Mouse (Mus musculus) left cerebral cortex, adult 2 months (tissue): Measurements from ENCODE around the gene Tmem265. TPM values are rescaled to one million over a fixed set of nuclear protein-coding genes. Genes with fewer than 3 reads are reported as not detected.

ENCODE experiments used
- DNase-seq, 2 experiments: peaks; one replicate each; pipeline ENCODE4 v3.0.0; 2021 to 2022; ENCODE audit warnings: low spot score in 2 of 2, mixed read lengths in 1 of 2; ENCODE audit errors: extremely low spot score in 1 of 2
- H3K27ac ChIP-seq: fragments of 200-600 bp; 2 replicates; pipeline ENCODE4 v1.8.1; 2022
- H3K4me3 ChIP-seq: fragments of 200-600 bp; 2 replicates; pipeline ENCODE4 v1.8.1; 2022
- CTCF ChIP-seq: fragments of 200-600 bp; IDR thresholded peaks from 2 replicates; pipeline ENCODE4 v1.8.1; 2022; ENCODE audit warnings: antibody characterized with exemption, mild to moderate bottlenecking, moderate library complexity
- intact Hi-C: fragments of 180-260 bp; cut with DNase I; formaldehyde crosslinking; loops from one replicate; pipeline ENCODE4 v1.15.1; 2025
- total RNA-seq, 2 experiments: library from RNA; stranded (reverse); gene quantifications; 2 replicates each; pipeline ENCODE4 v1.2.3; 2021

Gene Tmem265
- total RNA-seq, 2 experiments from 2014 or later = 0.50 to 1.0 TPM

DNA sequence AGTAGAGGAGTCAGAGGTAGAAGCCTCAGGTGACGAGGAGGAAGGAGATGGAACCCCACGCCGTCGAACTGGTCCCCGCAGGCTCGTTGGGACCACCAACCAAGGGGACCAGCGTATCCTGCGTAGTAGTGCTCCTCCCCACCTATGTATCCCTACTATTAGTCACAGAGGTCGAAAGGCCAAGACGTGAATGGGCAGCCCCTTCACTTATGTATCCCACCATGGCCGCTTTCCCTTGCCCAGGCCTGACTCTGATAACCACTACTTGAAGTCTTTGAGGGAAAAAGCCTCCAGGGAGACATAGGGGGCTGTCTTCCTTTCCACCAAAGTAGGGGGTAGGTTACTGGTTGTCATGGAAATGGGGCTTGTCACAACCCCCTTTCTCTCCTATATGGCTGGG, 610 bp upstream of the Tmem265 start:
- intact Hi-C loops = no loop called here
- TF ChIP-seq CTCF = no peak
- H3K4me3 ChIP-seq = no peak overlapping the region

GRCm38 (mm10) chr7:127564381-127565150, 3.4 kb downstream of the Tmem265 start:
- TF ChIP-seq CTCF = no peak; the same call in 1 of the 2 replicates
- DNase-seq = no peak
- H3K27ac ChIP-seq = no peak overlapping the region
- intact Hi-C loops = no loop called here
- no peak overlapping the region for H3K4me3 ChIP-seq

More for the DNA sequence above, 610 bp upstream of the Tmem265 start:
- no peak overlapping the region for H3K27ac ChIP-seq
- no peak for DNase-seq

- peak within 1 kb of the TSS; percentile 87 for H3K4me3 ChIP-seq
- no peak; the same call in none of the 2 replicates for TF ChIP-seq CTCF
- intact Hi-C loops = no loop called here
- peak; percentile 80 to 89 for DNase-seq
- H3K27ac ChIP-seq = peak within 1 kb of the TSS; percentile 88
Observed at GRCm38 (mm10) chr7:127572895-127573471, 11.8 kb downstream of the Tmem265 start, which contains the start of gene Phkg2. Phkg2 (plus strand) TSS chr7:127573340.

GRCm38 (mm10) chr7:127573503-127574008, 12.4 kb downstream of the Tmem265 start:
- DNase-seq = no peak
- intact Hi-C loops = no loop called here
- Histone ChIP-seq H3K4me3 (peak overlapping the region; percentile 87), H3K27ac (peak overlapping the region; percentile 50)
- TF ChIP-seq CTCF = no peak

DNA sequence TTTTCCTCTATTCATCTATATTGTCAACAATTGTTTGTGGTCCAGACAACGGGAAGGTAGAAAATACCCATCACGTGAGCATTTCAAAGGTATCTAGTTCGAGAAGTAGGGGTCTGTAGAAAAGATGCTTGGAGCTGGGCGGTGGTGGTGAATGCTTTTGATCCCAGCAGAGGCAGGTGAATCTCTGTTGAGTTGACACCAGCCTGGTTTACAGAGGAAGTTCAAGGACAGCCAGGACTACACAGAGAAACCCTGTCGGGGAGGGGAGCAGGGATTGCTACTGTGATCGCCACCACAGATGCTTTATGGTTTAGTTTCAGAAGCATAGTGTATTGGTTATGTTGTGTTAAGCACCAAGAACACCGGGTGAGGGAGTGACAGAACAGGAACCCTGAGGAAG, 12.9 kb downstream of the Tmem265 start:
- TF ChIP-seq CTCF = no peak
- intact Hi-C loops = no loop called here
- Histone ChIP-seq H3K27ac (peak overlapping the region; percentile 50), H3K4me3 (peak overlapping the region; percentile 87)
- DNase-seq = no peak

DNA sequence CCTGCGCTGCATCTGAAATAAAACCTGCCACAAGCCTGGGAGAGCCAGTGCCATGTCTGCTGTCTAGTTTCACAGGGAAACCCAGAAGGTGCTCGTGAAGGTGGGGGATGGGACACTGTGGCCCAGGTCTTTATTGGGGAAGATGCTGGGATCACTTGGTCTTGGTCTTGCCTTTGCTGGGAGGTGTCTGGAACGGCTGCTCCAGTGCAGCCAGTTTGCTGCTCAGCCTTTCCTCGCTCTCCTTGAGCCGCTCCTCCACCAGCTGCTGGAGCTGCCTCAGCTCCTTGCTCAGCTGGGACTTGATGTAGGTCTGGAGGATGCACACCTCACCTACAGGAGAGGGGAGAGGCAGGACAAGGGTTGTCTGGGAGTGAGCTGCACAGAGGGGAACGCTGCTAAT, 22.1 kb downstream of the Tmem265 start:
- DNase-seq = no peak
- Histone ChIP-seq H3K27ac (no peak overlapping the region), H3K4me3 (no peak overlapping the region)
- intact Hi-C loops = no loop called here
- no peak for TF ChIP-seq CTCF

DNA sequence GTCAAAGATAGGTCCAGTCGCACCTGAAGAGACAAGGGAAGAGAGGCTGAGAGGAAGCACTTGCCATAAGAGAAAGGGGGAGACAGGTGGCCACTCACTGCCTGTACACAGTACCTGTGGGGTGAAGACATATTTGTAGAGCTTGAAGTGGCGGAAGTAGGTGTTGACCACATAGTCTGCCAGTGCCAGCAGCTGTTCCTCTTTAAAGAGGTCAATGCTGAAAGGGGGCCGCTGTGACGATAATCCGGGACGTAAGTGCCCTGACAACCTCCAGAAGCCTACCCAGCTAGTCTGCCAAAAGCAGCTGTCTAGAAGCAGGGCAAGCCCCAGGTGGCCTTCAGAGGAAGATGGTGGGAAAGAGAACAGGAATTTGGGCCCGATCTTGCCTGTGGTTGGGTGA, 23.8 kb downstream of the Tmem265 start:
- intact Hi-C loops = no loop called here

GRCm38 (mm10) chr7:127586149-127586548, 25.0 kb downstream of the Tmem265 start:
- TF ChIP-seq CTCF = no peak
- H3K27ac ChIP-seq = no peak overlapping the region
- no peak overlapping the region for H3K4me3 ChIP-seq
- intact Hi-C loops = no loop called here
- no peak for DNase-seq

More for the DNA sequence above, 23.8 kb downstream of the Tmem265 start:
- no peak for DNase-seq
- no peak for TF ChIP-seq CTCF
- H3K27ac ChIP-seq = no peak overlapping the region
- no peak overlapping the region for H3K4me3 ChIP-seq

DNA sequence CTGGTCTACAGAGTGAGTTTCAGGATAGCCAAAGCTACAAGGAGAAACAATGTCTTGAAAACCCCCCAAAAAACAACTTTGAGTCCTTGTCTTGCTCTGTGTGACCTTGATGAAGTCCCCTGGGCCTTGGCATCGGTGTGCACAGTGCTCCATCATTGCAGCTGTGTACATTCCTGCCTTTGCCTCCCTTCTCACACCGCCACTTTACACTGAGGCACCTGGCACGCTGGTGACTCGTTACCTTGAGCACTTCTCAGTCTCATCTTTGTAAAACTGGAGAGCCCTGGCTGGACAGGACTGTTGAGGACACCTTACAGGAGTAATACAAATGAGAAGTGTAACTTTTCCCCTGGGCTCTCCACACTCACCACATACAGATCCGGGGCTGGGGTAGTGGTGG, 26.0 kb downstream of the Tmem265 start:
- peak overlapping the region; percentile 91 for H3K4me3 ChIP-seq
- peak overlapping the region; percentile 81; the same call in 1 of the 2 replicates for H3K27ac ChIP-seq
- TF ChIP-seq CTCF = no peak
- intact Hi-C loops = no loop called here
- DNase-seq = no peak

DNA sequence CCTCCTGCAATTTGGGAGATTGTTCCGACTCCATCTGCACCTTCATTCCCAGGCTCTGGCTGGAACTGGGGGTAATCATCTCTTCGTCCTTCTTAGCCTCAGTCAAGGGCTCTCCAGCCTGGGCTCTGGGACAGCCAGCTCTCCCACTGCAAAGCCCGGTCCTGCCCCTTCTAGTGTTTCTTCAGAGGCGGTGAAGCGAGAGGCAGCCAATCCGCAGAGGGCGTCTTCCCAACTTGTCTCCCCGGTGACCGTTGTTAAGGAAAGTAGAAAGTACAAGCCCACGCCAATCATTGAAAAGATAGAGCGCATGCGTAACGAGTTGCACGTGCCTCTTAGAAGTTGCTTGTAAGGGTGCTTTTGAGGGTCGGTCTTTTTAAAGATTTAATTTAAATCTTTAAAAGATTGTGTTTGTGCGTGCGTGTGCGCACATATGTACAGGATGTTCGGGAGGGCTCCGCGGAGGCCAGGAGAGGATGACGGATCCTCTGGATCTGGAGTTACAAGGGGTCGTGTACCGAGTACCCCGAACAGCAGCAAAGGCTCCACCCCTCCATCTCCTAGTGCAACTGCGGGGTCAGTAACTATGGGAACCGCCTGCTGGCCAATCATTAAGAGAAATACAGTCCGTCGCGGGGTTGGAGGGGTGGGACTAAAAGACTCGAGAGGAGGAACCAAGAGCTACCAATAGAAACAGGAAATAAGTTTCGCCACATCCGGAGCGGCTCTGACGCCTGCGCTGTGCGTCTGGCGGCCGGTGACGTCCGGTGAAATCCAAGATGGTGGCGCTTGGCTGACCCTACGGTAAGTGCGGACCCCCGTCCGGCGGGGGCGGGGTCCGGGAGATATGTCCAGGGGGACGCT, 27.1 kb downstream of the Tmem265 start, which contains the start of the genes Ccdc189 and Rnf40:
Ccdc189 (minus strand) TSS at position 585 of the 861 bp plus-strand sequence.
Rnf40 (plus strand) TSS at position 757 of the 861 bp plus-strand sequence.
- Histone ChIP-seq H3K4me3 (peak within 1 kb of the TSS; percentile 91), H3K27ac (peak within 1 kb of the TSS; percentile 88)
- intact Hi-C loops = loop anchor here (2.0 kb wide), 1 partner anchor 75 kb away; no protein-coding TSS in a partner anchor
- no peak; the same call in 1 of the 2 replicates for TF ChIP-seq CTCF
- DNase-seq = peak; percentile 90 to 93

DNA sequence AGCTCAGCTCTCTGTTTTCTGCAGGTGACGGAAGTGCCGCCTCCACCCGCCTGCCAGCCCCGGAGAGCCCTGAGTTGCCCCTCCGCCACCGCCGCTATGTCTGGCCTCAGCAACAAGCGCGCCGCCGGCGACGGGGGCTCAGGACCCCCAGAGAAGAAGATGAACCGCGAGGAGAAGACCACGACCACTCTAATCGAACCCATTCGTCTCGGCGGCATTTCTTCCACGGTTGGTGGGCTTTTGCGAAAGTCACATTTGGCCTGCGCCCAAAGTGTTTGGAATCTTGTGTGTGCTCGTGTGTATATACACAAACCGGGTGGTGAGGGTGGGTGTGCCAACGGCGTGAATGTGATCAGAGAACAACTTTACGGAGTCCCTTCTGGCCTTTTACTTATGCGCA, 27.7 kb downstream of the Tmem265 start:
- TF ChIP-seq CTCF = no peak
- intact Hi-C loops = loop anchor here (2.0 kb wide), 1 partner anchor 76 kb away; no protein-coding TSS in a partner anchor
- peak overlapping the region; percentile 91 for H3K4me3 ChIP-seq
- no peak for DNase-seq
- peak overlapping the region; percentile 88 for H3K27ac ChIP-seq
